Mouse (Mus musculus) lung, postnatal 25 days (tissue): ENCODE measurements around the gene Gm45785.
"Not testable (repeated sequence)": the region's sequence is repeated elsewhere in the genome, so short reads cannot be mapped to it uniquely, and the experiment has no call there.

ENCODE experiments used
- DNase-seq: peaks from one replicate; pipeline ENCODE4 v3.0.0; 2022; ENCODE audit warnings: low spot score

Gm45785 gene

DNA sequence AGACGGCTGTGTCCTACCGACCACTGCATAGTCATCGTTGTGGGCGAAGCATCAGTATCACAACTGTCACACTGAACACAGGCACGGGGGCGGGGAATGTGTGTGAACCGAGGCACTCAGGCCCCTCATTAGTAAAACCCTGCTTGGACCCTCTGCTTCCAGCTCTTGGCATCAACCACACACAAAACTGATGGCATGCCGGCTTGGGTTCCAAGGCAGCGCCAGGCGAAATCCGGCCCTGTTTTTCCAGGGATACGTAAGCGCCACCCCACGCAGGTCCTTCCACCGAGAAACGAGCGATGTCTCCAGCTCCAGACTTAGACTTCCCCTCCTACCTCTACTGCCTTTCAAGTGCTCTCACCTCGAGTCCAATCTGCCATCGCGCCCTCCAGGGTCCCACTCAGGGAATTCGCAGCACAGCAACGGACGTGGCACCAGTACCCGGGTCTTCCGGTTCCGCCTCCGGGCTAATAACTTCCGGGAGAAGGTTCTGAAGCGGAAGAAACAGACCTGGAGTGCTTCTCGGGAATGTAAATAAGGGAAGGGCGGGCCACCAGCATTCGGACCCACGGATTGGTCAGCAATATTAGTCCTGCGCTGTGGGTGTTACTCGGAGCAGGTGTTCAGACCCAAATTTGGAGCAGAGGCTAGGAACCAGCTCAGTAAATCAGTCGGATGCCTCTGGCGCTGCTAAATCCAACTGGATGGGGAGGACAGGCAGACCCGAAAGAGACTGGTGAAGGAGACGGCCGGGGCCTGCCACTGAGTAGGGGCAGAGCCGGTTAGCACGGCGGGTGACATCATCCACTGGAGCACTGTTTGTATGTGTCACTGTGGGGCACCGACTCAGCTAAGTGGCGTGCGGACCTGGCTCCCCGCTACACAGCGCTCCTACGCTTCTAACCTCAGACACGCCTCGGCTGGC, at the start of gene Gm45785:
Gm45785 (minus strand) TSS at position 472 of the 925 bp plus-strand sequence.
- DNase-seq: peak; percentile 95

DNA sequence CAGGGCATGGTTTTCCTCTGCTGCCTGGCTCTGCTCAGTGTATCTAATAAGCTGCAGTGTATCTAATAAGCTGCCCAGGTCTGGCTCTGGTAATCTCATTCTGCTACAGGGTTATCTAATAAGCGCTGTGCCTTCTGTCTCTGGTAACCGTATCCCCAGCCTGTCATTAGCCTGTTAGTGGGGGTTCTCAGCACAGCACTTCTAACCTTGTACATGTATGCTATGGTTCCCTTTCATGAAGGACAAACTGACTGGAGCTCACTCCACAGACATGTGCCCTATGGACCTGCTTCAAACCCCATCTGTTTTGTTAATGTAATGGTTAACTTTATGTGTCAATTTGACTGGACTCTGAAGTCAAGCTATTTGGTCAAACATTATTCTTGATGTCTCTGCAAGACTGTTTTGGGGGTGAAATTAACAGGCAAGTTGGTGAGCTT, 49.5 kb upstream of the Gm45785 start:
- DNase-seq: no peak

DNA sequence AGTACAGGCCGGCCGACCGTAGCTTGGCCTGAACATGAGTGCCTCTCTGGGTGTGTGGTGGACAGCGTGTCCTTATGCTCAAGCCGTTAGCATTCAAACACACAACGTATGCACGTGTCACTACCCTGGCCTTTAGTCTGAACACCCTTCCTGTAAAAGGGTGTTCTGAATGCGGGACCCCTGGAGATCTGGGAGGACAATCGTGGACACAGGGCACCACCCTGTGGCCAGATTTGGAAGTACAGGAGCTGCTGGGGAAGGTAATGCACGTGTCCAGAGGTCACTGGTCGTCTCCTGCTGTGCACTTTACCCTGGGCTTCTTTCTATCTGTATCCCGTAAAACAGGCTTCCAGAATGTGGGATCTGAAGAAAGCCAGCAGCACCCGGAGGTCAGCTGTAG, 47.1 kb upstream of the Gm45785 start:
- peak; percentile 78 for DNase-seq

DNA sequence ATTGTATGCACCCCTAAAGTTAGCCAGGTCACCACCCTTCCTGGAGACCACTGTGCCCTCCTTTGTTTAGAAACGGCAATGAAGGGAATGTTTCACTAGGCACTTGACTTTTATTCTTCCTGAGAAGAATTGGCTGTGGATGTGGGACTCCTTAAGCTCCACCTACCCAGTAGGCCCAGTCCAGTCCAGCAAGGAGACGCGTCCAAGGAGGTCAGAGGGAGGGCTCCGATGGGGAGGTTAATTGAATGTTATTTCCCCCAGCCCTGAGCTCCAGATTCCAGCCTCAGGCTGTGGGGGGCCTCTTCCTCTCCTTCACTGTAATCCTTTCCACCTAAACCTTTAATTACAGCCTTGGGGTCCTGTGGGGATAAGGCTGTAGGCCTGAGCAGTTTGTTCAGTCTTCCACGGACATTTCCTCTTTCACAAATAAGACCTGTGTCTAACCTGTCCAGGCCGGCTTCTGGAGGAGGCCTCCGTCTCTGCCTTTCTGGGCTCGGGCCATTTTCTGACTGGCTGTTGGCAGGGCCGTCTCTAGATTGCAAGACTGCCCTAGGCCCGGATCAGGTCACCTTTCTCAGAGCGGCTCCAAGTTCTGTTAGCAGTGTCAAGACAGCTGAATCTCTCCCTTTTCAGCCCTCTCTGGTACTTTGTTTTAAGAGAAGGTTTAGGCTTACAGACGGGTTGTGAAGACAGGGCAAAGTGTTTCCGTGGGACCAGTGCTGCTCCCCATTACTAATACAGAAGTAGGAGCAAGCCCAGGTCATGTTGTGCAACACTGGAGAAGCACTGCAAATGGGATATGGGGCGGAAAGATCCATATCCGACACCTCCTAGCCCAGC, 46.1 kb upstream of the Gm45785 start:
- DNase-seq: no peak

DNA sequence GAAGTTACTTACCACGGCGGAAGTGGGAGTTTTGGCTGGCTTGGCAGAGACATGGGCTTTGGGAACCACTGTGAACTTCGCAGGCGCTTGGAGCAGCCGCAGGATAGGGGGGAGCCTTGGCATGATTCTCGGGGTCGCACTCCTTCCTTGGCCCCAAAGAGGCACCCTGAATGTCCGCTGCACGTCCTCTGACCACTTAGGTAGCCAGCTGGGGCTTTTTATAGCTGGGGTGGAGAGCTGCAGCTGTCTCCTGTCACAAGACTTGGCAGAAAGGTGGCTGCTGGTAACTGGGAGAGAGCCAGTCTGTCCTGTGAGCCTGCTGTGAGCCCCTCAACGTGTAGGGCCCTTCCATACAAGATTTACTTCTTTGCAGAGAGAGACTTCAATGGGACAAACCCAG, 44.1 kb upstream of the Gm45785 start, which contains the start of gene Cox8b:
Cox8b (minus strand) TSS at position 227 of the 400 bp plus-strand sequence.
- no peak for DNase-seq

DNA sequence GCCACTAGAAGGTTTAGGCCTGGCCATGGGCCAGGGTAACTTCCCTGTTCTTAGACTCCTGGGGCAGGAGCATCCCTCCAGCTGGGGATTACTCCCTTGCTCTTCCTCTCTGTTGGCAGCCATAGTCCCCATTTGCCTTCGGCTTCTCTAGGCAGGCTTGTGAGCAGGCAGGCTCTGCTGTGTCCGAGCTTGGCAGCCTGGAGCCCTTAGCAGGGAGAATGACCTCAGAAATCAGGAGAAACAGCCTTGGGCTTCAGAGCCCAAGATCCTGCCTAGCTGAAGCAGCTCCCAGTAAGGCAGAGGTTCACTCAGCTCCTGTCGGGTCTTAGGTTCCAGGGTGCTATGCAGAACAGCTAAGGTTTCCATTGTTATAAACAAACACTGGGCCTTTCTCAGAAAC, 43.0 kb upstream of the Gm45785 start:
- no peak for DNase-seq

DNA sequence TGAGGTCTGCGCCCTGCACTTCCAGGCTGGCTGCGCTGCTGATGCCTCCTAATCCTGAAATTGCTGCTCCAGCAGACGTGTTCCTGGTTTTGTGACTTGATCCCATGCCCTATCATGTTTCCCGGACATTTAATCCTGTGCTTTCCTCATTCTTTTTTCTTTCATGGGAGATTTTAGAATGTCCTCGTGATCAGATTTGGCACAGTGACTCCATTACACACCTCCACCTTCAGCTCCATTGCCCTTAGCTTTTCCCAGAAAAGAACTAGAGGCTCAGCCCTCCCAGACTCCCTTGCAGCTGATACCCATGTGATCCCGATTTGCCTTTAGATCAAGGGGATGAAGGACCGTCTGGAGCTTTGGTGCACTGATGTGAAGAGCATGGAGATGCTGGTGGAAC, 41.7 kb upstream of the Gm45785 start:
- DNase-seq: no peak

DNA sequence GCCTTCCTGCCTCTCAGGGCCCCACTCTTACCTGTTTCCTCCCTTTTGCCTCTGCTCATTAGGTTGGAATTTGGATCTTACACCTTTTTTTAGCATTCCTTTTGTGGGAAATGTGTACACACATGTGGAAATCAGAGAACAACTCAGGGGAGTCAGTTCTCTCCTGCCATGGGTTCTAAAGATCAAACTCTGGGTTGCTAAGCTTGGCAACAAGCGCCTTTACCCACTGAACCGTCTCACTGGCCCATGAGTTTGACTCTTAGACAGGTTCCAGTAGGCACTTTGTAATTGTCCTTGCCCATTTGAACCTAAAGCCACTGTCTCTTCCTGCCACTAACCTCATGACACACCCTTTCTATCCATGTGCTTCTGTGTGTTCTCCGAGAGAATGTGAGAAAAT, 38.5 kb upstream of the Gm45785 start:
- no peak for DNase-seq

DNA sequence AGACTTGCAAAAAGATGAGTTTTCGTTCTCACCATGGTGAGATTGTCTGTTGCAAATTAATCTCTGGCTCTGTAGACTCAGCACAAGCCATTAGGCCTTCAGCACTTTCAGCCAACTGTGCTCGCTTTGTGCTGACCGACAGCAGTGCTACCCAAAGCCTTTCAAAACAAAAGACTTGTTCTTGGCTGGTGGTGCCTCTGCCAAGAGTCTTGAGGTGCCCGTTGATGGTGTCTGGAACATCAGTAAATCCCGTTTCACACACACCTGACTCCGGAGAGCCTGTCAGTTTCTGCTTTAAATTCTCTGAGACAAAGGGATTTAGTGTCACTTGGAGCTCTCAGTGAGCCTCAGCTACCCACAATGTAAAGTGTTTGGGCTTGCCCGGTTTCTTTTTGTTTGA, 37.9 kb upstream of the Gm45785 start:
- DNase-seq: no peak

DNA sequence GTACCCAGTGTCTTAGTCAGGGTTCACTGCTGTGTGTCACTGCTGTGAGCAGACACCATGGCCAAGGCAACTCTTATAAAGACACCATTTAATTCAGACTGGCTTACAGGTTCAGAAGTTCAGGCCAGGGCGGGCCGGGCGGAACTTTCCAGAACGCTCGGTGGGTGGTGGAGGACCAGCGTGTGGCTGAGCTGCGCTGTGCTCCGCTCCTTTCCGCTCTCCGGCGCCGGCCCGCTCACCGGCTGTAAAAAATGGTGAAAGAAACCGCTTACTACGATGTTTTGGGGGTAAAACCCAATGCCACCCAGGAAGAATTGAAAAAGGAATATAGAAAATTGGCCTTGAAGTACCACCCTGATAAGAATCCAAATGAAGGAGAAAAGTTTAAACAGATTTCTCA, 34.5 kb upstream of the Gm45785 start:
- not testable (repeated sequence) for DNase-seq

DNA sequence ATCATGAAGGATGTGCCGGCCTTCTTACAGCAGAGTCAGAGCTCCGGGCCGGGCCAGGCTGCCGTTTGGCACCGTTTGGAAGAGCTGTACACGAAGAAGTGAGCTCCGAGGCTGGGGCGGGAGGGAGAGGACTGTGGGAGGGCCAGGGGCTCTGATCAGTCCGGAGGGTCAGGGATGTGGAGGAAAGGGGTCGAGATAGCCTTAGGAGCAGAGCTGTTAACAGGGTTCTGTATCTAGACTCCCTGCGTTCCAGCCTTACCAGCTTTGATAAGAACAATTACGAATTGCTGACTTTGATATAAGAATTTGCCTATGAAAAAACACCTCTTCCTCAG, 26.3 kb upstream of the Gm45785 start:
- DNase-seq: no peak

DNA sequence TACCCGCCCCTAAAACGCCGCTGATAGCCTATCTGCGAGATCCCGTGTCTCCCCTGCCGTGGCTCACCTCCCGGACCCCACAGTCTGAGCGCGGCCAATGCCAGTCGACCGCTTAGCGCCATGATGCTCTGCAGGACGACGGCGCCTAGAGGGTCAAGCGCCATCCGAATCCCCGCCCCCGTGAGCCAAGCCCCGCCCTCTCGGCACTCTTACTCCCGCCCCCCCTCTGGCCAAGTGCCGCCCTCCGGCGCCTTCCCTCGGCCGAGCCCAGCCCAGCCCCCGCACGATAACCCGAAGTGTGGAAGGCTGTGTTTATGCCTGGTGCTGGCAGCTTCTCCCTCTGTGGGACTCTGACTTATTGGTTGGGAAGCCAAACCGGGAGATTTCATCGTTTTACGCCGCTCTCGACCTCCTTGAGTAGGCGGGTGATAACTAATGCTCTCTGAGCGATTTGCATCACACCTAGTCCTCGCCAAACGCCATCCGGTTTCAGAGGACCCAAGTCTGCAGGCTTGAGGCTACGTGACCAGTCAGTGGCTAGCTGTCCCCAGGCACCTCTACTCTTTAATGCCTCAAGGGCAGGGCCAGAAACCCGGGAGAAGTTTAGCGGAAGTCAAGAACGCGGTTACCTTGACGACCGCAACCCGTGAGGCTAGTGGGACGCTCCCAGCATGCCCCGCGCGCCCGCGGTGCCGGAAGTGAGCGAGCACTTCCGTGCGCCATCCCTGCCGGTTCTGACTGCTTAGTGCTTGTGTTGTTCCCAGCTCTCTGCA, 25.8 kb upstream of the Gm45785 start, which contains the start of the genes Psmd13 and Sirt3:
Psmd13 (plus strand) TSS at position 273 of the 773 bp plus-strand sequence.
Sirt3 (minus strand) TSS at position 614 of the 773 bp plus-strand sequence.
- DNase-seq: peak; percentile 95

DNA sequence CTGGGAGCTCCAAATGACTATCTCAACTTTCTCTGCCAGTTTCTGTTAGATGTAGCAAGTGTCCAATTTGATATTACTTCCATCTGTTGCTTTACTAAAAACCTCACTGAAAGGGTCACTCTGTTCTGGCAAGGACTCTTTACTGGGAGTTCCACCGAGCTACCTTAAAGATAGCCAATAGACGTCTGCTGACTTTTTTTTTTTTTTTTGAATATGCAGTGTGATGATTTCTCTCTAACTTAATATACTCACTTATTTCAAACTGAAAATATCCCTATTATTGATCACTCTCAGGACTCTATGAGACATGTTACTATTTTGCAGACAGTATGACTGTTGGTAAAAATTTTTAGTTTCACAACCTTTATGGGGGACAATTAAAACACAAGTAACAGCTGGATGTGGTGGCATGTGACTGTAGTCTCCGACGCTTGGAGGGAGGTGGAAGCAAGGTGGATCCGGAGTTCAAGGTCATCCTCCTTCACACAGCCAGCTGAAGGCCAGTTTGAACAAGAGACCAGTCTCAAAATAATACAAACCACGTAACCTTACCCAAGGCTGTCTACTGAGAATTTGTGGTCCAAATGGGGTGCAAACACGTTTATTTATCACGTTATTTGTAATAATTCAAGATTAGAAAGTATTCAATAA, 24.9 kb upstream of the Gm45785 start:
- DNase-seq: no peak

DNA sequence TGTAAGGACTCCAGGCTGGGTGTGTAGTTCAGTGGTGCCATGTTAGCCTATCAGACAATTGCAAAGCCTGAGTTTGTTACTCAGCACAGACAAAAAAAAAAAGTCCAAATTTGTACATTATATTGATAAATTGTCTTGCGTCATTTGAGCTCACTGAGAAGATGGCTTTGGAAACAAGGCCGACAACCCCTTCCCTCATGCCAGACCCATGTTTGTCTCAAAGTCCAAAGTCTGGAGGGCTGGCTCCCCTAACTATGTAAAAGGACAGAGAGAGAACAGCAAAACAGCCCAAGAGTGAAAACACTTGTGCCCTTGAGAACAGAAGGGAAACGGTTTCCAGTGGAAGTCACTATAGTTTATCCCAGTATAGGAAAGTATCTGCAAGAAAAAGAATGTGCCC, 24.3 kb upstream of the Gm45785 start:
- no peak for DNase-seq

DNA sequence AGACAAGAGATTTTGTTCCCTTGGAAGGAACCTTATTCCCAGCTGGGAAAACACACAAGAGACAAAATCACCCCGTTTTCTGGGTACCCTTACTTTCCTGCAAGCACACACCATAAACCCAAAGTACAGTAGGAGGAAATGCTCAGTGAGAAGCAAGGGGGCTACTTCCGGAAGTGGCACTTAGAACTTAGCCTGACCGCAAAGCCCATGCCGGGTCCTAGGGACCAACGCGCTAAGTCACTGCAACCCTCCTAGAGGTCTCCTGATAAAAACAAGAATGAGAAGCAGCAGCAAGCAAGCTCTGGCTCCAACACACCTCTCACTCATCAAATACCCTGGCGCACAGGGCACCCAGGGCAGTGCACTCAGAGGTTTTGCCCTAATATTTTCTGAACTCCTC, 23.2 kb upstream of the Gm45785 start:
- DNase-seq: no peak

DNA sequence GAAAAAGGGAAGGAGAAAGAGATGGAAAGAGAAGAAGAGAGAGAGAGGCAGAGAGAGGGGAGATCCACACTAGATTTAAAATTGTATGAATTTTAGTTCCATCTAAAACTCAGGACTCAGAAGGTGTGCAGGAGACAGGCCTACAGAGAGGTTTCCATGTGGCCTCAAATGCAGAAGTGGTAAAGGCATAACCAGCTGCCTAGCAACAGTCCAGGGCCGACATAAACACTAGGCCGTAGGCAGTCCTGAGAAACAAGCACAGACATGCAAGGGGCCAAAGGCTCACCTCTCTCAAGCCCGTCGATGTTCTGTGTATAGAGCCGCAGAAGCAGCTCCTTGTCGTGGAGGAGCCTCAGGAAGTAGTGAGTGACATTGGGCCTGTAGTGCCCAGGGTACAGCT, 21.2 kb upstream of the Gm45785 start:
- DNase-seq: peak; percentile 28

DNA sequence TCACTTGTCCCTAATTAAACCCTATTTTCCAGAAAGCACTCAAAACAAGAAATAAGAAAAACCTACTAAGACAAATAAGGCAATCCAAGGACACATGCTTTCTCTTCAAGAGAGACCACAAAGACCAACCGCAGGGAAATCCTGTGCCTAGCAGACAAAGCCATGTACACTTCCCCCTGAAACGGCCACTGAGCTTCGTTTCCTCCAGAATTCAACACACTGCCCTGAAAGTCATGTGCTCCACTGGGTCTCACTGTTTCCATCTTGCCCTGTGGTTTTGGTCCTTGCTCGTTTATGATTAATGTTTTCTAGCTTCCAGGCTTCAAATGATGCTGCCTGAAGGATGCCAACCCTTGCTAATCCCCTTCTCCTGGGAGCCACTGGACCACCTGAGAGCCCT, 18.1 kb upstream of the Gm45785 start:
- DNase-seq: peak; percentile 16

DNA sequence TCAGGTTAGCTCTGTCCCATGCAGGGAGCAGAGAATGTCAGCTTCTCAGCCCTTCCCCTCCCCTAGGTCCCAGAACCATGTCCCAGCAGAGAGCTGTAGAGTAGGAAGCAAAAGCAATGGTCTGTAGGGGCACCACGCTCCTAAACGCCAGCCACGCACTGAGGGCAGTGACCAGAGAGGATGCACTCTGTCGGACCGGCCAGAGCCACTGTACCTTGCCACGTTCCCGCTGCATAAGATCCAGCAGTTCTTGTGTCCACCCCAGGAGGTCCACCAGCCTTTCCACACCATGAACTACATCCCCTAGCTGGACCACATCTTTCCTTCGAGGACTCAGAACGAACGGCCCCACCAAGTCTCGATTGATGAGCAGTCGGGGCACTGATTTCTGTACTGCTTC, 8.6 kb upstream of the Gm45785 start:
- DNase-seq: no peak

DNA sequence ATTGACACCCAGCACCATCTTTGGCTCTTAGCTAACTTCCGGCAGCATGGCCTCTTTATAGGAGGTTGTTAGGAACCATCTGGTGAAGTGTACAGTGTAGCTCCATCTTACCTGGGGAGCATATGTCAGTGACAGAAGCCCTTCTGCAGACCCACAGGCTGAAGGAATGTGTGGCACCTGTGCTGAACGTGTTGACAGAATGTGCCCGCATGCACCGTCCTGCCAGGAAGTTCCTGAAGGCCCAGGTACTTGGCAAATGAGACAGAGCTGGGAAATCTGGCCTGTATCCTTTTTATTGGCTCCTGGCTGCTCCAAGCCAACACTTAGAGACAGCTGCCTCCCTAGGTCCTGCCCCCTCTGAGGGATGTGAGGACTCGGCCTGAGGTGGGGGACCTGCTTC, 4.6 kb upstream of the Gm45785 start:
- DNase-seq: no peak

DNA sequence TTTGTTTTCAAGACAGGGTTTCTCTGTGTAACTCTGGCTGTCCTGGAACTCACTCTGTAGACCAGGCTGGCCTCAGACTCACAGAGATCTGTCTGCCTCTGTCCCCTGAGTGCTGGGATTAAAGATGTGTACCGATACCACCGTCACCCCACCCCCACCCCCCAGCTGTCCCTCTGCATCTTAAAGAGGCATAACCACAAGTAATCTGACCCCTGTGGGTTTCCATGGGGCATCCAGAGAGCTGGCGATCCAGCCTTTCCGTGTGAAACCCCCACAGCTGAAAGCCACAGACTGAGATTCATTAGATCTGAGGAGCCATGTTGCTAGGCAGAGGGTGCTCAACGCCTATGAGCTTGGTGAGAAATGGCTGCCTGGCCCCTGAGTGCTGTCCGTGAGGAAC, 3.9 kb upstream of the Gm45785 start:
- no peak for DNase-seq

DNA sequence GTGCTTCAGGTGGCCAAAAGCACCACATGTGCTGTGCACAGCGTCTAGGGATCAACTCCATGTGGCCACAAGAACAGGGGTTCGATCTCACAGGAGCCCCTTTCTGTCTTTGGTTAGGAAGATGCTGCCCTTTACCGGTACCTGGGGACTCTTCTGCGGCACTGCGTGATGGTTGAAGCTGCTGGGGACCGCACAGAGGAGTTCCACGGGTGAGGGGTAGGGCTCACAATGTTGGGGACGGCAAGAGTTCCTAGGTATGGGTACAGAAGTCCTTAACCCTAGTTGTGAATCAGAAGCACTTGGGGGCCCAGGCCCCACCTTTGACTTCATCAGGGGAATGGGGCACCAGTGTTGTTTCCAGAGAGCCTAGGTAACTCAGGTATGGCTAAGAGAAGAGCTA, 2.6 kb upstream of the Gm45785 start:
- no peak for DNase-seq
